Mouse (Mus musculus) macrophage (primary cell): Measurements from ENCODE around the gene Pbx3. TPM values are rescaled to one million over a fixed set of nuclear protein-coding genes. Genes with fewer than 3 reads are reported as not detected.

Experiments
- polyA plus RNA-seq: library from polyadenylated mRNA; stranded (reverse); fragments of 250-400 nt; gene quantifications from 3 replicates; pipeline ENCODE4 v1.2.4, GENCODE M21; 2018; ENCODE audit warnings: inconsistent platforms

The Pbx3 gene
- polyA plus RNA-seq, 1 experiment from 2014 or later = 6.6 TPM

Other genes with a start within 250 kb of the Pbx3 start
- 34.5 to 49.6 TPM (median 46.5 TPM) in 3 replicates for gene Mapkap1, start 33.6 kb upstream of the Pbx3 start, polyA plus RNA-seq